Mouse (Mus musculus) gastrocnemius, adult 8-10 months (tissue): ENCODE results near the gene Rhd. TPM values are rescaled to one million over a fixed set of nuclear protein-coding genes. Genes with fewer than 3 reads are reported as not detected.

Source experiments
- DNase-seq, 2 experiments: peaks; one replicate each; pipeline ENCODE4 v3.0.0; 2022; ENCODE audit warnings: low spot score in 2 of 2
- total RNA-seq, 4 experiments: library from RNA; stranded (reverse); gene quantifications; 2 replicates each; pipeline ENCODE4 v1.2.4; 2022

The Rhd gene
- total RNA-seq, 4 experiments from 2014 or later, result not detected

GRCm38 (mm10) chr4:134930684-134931481 lies 66.5 kb downstream of the Rhd start, which contains the start of gene Syf2:
Syf2 (plus strand) TSS chr4:134930898.
- peak; percentile 88 to 94 for DNase-seq

GRCm38 (mm10) chr4:134937240-134938176 lies 73.2 kb downstream of the Rhd start:
- no peak for DNase-seq

- no peak for DNase-seq
These were observed 75.6 kb downstream of the Rhd start for GRCm38 (mm10) chr4:134939900-134940299.

GRCm38 (mm10) chr4:134943758-134944538 lies 79.6 kb downstream of the Rhd start:
- no peak for DNase-seq

Other genes with a start within 250 kb of the Rhd start
- gene Man1c1, start 160.2 kb upstream of the Rhd start, total RNA-seq, result 1 to 10 TPM; 1.8 to 2.7 (median 2.1) TPM
- 1 to 10 TPM; 4.3 to 7.7 (median 5.3) TPM for gene Ldlrap1, start 96.5 kb upstream of the Rhd start, total RNA-seq
- gene Maco1, start 11.2 kb upstream of the Rhd start, total RNA-seq, result 10 to 100 TPM; 17.5 to 21.6 (median 19.1) TPM
- 10 to 100 TPM; 26.4 to 33.9 (median 31.7) TPM for gene Tmem50a, start 50.5 kb downstream of the Rhd start, total RNA-seq
- 100 to 1,000 TPM in 2 of 4 experiments, 10 to 100 TPM in 2; 98.0 to 149 (median 104) TPM for gene Rsrp1, start 59.1 kb downstream of the Rhd start, total RNA-seq
- 10 to 100 TPM; 33.5 to 45.5 (median 39.6) TPM for gene Syf2, start 66.4 kb downstream of the Rhd start, total RNA-seq